Mouse (Mus musculus) right cerebral cortex, adult 18-20 months (tissue): ENCODE results near the gene Tmem178.

Experiments used
- DNase-seq: peaks from one replicate; pipeline ENCODE4 v3.0.0; 2022; ENCODE audit warnings: mixed read lengths

Tmem178 gene

GRCm38 (mm10) chr17:80998958-80999357 lies 54.5 kb downstream of the Tmem178 start:
- no peak for DNase-seq

DNA sequence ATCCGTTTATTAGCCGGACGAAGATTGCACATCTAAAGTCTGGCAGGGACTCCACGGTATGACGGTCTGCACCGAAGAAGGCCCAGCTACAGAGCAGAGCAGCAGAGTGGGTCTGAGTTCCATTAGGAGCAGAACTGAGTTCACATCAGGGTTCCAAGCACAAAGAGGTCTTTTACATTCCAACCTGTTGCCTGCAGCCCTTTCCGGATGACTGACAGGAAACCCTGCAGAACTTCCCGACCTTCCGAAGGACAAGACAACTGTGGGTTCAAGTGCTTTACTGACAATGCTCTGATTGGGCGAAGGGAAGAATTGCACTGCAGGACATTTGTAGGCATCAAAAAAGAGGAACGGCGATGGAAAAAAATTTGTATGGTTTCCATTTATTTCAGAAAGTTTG lies 56.6 kb downstream of the Tmem178 start:
- DNase-seq: no peak

- no peak for DNase-seq
Observed at GRCm38 (mm10) chr17:81001647-81002046, 57.2 kb downstream of the Tmem178 start.

- no peak for DNase-seq
Observed at GRCm38 (mm10) chr17:81002130-81002529, 57.7 kb downstream of the Tmem178 start.

- DNase-seq: no peak
Observed at GRCm38 (mm10) chr17:81004454-81004853, 60.0 kb downstream of the Tmem178 start.

GRCm38 (mm10) chr17:81005292-81005691 lies 60.9 kb downstream of the Tmem178 start:
- no peak for DNase-seq

DNA sequence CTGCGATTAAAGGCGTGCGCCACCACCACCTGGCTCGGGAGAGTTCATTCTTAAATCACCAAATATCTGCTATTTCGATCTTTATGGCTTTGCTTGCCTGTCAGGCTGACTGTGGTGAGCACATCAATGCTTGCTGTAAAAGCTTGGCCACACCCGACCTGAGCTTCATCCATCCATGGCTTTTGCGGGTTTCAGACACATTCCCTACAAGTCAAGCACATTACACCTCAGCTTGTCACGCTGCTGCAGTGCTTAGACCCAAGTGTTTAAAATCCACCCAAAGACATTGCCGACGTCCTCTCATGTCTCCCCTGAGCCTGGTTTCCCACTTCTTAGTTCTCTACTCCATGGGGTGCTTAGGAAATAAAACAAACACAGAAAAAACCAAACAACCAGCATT lies 64.7 kb downstream of the Tmem178 start:
- DNase-seq: no peak

- DNase-seq: no peak
Observed at GRCm38 (mm10) chr17:81010199-81010598, 65.8 kb downstream of the Tmem178 start.

DNA sequence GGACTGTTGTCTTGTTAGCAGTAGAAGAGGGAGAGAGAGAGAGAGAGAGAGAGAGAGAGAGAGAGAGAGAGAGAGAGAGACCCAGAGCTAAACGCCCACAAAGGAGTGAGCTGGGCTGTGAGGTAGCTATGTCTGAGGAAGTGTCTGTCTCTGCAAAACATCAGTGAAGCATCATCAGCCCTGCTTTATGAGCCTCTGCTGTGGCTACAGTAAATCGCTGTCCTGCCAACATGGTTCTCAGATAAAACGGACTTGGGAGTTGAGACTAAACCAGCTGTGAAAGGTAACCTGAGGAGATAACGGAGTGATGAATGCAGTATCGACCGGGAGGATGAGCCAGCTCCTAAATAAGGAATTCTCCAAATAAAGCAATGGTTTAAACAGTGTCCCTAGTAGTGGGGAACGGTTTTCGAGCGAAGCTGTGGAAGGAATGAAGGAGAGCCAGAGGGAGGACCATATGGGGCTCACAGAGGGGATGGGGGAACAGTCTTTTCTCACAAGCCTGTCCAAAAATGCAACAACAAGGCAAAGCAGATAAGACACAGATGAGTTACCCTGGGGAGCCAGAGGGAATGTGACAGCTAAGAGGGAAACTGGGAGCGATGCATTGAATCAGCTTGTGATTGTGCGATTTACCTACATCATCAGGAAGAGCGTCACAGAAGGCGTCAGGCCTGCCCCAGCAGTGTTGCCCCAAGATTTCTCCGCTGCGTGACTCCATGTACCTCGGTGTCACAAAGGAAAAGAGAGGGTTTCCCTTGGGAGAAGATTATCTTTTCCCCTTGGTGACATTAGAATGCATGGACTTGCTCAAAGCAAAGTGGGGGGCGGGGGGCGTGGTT lies 66.6 kb downstream of the Tmem178 start:
- peak; percentile 46 for DNase-seq

- DNase-seq: peak; percentile 59
Observed at GRCm38 (mm10) chr17:81015814-81016447, 71.5 kb downstream of the Tmem178 start.

- no peak for DNase-seq
Observed at GRCm38 (mm10) chr17:81017132-81017531, 72.7 kb downstream of the Tmem178 start.

DNA sequence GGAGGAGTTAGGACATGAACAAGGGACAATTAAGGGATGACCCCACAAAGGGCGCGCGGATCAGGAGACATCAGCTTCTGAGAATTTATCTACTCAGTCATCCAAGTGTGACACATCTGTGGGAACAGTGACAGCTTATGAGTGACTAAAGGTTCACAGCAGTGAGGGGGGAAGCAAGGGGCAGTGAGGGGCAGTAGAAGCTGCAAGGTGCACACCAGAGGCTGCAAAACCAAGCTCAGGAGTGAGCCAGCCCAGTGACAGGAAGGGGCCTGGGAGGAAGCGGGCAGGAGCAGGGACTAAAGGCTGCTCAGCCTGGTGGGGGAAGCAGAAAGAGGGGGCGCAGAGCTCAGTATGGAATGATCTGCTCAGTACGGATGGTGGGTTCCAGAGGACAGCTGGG lies 82.9 kb downstream of the Tmem178 start:
- DNase-seq: no peak

GRCm38 (mm10) chr17:81031830-81032442 lies 87.5 kb downstream of the Tmem178 start:
- DNase-seq: no peak

DNA sequence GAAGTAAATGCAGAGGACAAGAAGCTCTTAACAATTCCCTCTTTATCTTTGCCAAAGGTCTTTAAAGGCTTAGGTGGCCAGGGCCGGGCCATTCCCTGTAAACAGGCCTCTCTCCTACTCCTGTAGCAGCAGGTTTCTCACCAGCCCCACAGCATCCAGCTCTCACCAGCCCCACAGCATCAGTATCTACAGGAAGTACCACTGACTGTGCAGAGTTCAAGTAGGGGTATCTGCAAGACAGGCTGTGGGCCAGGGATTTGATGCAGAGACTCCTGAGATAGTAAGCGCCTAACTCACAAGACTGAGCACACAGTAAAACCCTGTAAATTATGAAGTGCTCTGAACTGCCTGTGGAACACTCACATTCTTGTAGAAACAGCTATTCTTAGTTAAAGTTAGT lies 88.5 kb downstream of the Tmem178 start:
- DNase-seq: no peak

DNA sequence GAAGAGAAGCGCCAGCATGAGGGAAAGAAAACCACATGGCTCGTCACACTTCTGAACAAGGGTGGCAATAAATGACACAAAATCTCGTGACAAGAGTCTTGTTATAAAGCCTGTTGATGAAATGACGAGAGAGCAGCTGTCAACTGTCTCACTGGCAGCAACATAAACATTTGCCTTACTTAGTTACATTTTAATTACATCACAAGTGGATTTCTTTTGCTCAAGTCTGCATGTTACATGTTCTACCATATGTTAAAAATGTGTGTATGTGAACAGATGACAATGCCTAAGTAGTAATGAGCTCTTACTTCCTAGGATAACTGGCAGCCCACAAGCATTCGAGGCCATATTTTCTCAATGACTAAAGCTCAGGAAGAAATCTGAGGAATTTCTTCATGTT lies 90.9 kb downstream of the Tmem178 start:
- DNase-seq: no peak

- no peak for DNase-seq
Observed at GRCm38 (mm10) chr17:81038707-81039408, 94.4 kb downstream of the Tmem178 start.

GRCm38 (mm10) chr17:81041662-81042061 lies 97.2 kb downstream of the Tmem178 start:
- no peak for DNase-seq

DNA sequence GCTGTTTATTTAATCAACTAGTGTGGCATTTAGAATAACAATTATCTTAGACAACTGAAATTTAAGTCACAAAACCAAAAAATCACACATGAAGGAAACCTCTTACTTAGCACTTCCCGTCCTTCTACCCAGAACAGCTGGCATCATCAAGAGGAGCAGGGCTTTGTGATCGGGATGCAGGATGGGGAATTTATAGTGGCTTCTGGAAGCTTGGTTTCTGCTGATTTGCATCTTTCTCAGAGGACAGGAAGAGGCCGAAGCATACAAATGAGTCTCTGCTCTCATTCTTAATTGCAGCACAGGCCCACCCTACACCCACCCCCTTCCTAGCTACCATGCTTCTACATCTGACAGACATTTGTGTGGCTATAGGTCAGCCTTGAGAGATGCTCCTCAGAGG lies 99.9 kb downstream of the Tmem178 start:
- DNase-seq: no peak

DNA sequence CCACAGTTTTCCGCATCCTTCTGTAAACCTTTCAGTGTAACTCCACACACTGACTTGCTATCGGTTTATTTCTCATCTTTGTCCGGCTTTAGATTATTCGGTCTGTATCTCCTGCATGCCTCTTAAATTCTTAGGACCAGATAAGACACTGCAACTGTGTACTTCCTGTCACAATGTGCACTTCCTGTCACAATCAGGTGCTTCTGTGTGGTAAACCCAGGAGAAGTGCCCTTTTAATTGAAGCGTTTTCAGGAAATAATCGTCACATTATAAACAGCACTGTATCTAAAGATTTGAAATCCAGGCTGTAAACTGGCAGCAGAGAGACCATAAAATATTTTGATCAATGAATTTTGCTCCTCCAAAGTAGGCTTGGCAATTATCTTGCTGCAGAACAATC lies 100.7 kb downstream of the Tmem178 start:
- no peak for DNase-seq

- peak; percentile 43 for DNase-seq
Observed at GRCm38 (mm10) chr17:81045525-81046150, 101.2 kb downstream of the Tmem178 start.

DNA sequence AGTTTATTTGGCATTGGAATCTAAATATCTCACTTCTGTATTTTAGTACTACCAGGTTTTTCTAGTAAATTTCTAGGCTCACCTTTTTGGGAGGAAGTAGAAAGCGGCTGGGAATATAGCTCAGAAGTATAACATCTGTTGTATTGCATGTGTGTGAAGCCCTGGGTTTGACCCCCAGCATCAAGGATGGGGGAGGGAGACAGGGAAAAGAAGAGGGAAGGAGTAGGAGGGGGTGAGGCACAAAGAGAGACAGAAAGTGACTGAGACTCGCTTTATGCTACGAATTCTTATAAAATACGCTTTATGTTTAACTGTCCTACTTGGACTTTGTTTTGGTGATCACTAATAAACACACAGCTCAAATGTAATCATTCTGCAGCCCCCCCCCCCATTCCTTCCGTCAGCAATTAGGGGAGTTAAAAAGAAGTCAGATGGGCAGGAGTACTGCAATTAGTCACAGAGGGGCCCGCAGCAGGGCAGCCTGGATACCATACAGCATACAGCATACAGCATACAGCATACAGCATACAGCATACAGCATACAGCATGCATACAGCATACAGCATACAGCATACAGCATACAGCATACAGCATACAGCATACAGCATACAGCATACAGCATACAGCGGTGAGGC lies 103.6 kb downstream of the Tmem178 start:
- DNase-seq: no peak
